Comparison of ENCODE assay signal across 16 mouse cellular contexts in the genomic region with DNA sequence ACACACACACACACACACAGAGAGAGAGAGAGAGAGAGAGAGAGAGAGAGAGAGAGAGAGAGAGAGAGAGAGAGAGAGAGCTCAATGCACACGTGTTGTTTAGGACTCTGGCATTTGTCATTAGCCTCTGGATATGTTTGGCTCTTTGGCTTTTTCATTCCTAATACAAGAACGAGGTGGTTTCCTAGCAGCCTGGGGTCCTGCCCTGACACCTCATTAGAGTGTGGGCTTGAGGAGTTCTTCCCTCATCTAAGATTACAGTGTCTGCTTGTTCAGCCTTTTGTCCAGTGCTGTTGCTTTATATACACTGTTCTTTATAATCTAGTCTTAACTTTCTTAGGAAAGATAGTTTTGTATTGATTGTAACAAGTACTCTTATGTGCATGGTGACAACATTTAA.
"Had no signal": no experiment of that assay in that cellular context is flagged by ENCODE, and none has a peak within 500 bp of the region (broad histone marks: within the 10 kb centered on the region; RNA-seq: fewer than 3 reads in every experiment).

No protein-coding gene starts in this region.

- H3K4me1 ChIP-seq: stomach, embryonic 15.5 days had no signal

- DNase-seq: retina, postnatal 1 day; right cerebral cortex, adult 18-20 months; right cerebral cortex, postnatal 14 days; right cerebral cortex, postnatal 25 days; right cerebral cortex, postnatal 4 days; spleen, adult 18-20 months; thymus, adult 18-20 months; thymus, adult 2 months; thymus, postnatal 14 days; thymus, postnatal 25 days; thymus, postnatal 36 days; thymus, postnatal 4 days had no signal

- H3K4me2 ChIP-seq: neural tube, embryonic 13.5 days; neural tube, embryonic 15.5 days; stomach, embryonic 15.5 days had no signal

- H3K9me3 ChIP-seq: neural tube, embryonic 13.5 days; neural tube, embryonic 15.5 days; stomach, embryonic 15.5 days had no signal

- H3K27me3 ChIP-seq: neural tube, embryonic 13.5 days; neural tube, embryonic 15.5 days; stomach, embryonic 15.5 days had no signal

- H3K9ac ChIP-seq: neural tube, embryonic 13.5 days; neural tube, embryonic 15.5 days; stomach, embryonic 15.5 days had no signal

- H3K4me3 ChIP-seq: neural tube, embryonic 13.5 days; neural tube, embryonic 15.5 days; stomach, embryonic 15.5 days had no signal

- H3K27ac ChIP-seq: neural tube, embryonic 13.5 days; neural tube, embryonic 15.5 days; stomach, embryonic 15.5 days; stomach, postnatal 0 days had no signal

- H3K36me3 ChIP-seq: neural tube, embryonic 13.5 days; neural tube, embryonic 15.5 days; stomach, embryonic 15.5 days had no signal
